Mouse (Mus musculus) common myeloid progenitor, adult 5-6 weeks (primary cell): ENCODE measurements around the gene Rcor2. TPM values are rescaled to one million over a fixed set of nuclear protein-coding genes. Genes with fewer than 3 reads are reported as not detected.

ENCODE experiments used
- ATAC-seq: replicated peaks from 2 replicates; pipeline ENCODE4 v1.8.0; 2016; ENCODE audit warnings: low read depth, mild to moderate bottlenecking, moderate TSS enrichment, inconsistent platforms; ENCODE audit not compliant: poor library complexity, severe bottlenecking
- total RNA-seq: library from RNA; stranded (forward); fragments of 200-1000, 187-1606 nt; gene quantifications from 2 replicates; pipeline ENCODE4 v1.2.3, GENCODE M21; 2017

Rcor2 gene
- total RNA-seq, 1 experiment from 2014 or later: 5.9 TPM

GRCm38 (mm10) chr19:7288288-7288687, 21.2 kb downstream of the Rcor2 start:
- no peak for ATAC-seq

- ATAC-seq: no peak
Measured at GRCm38 (mm10) chr19:7289767-7290166, 22.6 kb downstream of the Rcor2 start.

GRCm38 (mm10) chr19:7291958-7292709, 25.0 kb downstream of the Rcor2 start:
- ATAC-seq: no peak

- 0 out of 2 replicates have a peak, but pooled peaks have one; percentile 19 for ATAC-seq
Measured at GRCm38 (mm10) chr19:7294098-7294876, 27.2 kb downstream of the Rcor2 start.

- ATAC-seq: peak; percentile 62
Measured at GRCm38 (mm10) chr19:7295071-7295658, 28.0 kb downstream of the Rcor2 start.

- no peak for ATAC-seq
Measured at GRCm38 (mm10) chr19:7295959-7296358, 28.8 kb downstream of the Rcor2 start.

- peak; percentile 40 for ATAC-seq
Measured at GRCm38 (mm10) chr19:7299052-7299451, 31.9 kb downstream of the Rcor2 start.

GRCm38 (mm10) chr19:7300078-7300477, 33.0 kb downstream of the Rcor2 start:
- ATAC-seq: no peak

GRCm38 (mm10) chr19:7301647-7302492, 34.7 kb downstream of the Rcor2 start:
- no peak for ATAC-seq

- ATAC-seq: no peak
Measured at GRCm38 (mm10) chr19:7302493-7302797, 35.3 kb downstream of the Rcor2 start.

- ATAC-seq: no peak
Measured at GRCm38 (mm10) chr19:7303796-7304195, 36.7 kb downstream of the Rcor2 start.

- no peak for ATAC-seq
Measured at GRCm38 (mm10) chr19:7304801-7305200, 37.7 kb downstream of the Rcor2 start.

GRCm38 (mm10) chr19:7305380-7306310, 38.5 kb downstream of the Rcor2 start:
- ATAC-seq: 0 out of 2 replicates have a peak, but pooled peaks have one; percentile 34

- peak; percentile 46 for ATAC-seq
Measured at GRCm38 (mm10) chr19:7306968-7307367, 39.8 kb downstream of the Rcor2 start.

- 0 out of 2 replicates have a peak, but pooled peaks have one; percentile 12 for ATAC-seq
Measured at GRCm38 (mm10) chr19:7307995-7308770, 41.1 kb downstream of the Rcor2 start.

- no peak for ATAC-seq
Measured at GRCm38 (mm10) chr19:7309738-7310330, 42.7 kb downstream of the Rcor2 start.

- no peak; the same call in 1 of the 2 replicates for ATAC-seq
Measured at GRCm38 (mm10) chr19:7310704-7311103, 43.6 kb downstream of the Rcor2 start.

GRCm38 (mm10) chr19:7311306-7311705, 44.2 kb downstream of the Rcor2 start:
- no peak for ATAC-seq
